Mouse (Mus musculus) left cerebral cortex, adult 9 months (tissue): Measurements from ENCODE around the gene Slc9a8.

Experiments used
- DNase-seq, 2 experiments: peaks; one replicate each; pipeline ENCODE4 v3.0.0; 2022; ENCODE audit warnings: low spot score in 2 of 2

Slc9a8 gene

GRCm38 (mm10) chr2:167449331-167450275, 28.1 kb downstream of the Slc9a8 start:
- no peak for DNase-seq

GRCm38 (mm10) chr2:167450647-167451046, 29.1 kb downstream of the Slc9a8 start:
- DNase-seq: no peak

GRCm38 (mm10) chr2:167453814-167454213, 32.3 kb downstream of the Slc9a8 start:
- peak in 1 of 2 experiments; percentile 34 for DNase-seq

GRCm38 (mm10) chr2:167456361-167457020, 35.0 kb downstream of the Slc9a8 start:
- DNase-seq: no peak

GRCm38 (mm10) chr2:167457213-167457612, 35.7 kb downstream of the Slc9a8 start:
- no peak for DNase-seq

GRCm38 (mm10) chr2:167458548-167458947, 37.0 kb downstream of the Slc9a8 start:
- no peak for DNase-seq

- no peak for DNase-seq
These were observed 37.8 kb downstream of the Slc9a8 start for GRCm38 (mm10) chr2:167459071-167459865.

- DNase-seq: no peak
These were observed 41.4 kb downstream of the Slc9a8 start for GRCm38 (mm10) chr2:167462954-167463353.

GRCm38 (mm10) chr2:167463802-167464201, 42.3 kb downstream of the Slc9a8 start:
- DNase-seq: no peak

- no peak for DNase-seq
These were observed 44.4 kb downstream of the Slc9a8 start for GRCm38 (mm10) chr2:167465951-167466350.

- DNase-seq: no peak
These were observed 45.7 kb downstream of the Slc9a8 start for GRCm38 (mm10) chr2:167467214-167467613.

- no peak for DNase-seq
These were observed 46.9 kb downstream of the Slc9a8 start for GRCm38 (mm10) chr2:167468444-167468843.

GRCm38 (mm10) chr2:167470611-167471010, 49.1 kb downstream of the Slc9a8 start:
- DNase-seq: no peak

GRCm38 (mm10) chr2:167471585-167471984, 50.1 kb downstream of the Slc9a8 start:
- DNase-seq: no peak

- DNase-seq: no peak
These were observed 52.7 kb downstream of the Slc9a8 start for GRCm38 (mm10) chr2:167474218-167474617.

- DNase-seq: no peak
These were observed 54.1 kb downstream of the Slc9a8 start for GRCm38 (mm10) chr2:167475596-167475995.

GRCm38 (mm10) chr2:167476200-167476688, 54.7 kb downstream of the Slc9a8 start:
- peak in 1 of 2 experiments; percentile 72 for DNase-seq

GRCm38 (mm10) chr2:167476762-167477161, 55.2 kb downstream of the Slc9a8 start:
- no peak for DNase-seq

GRCm38 (mm10) chr2:167478128-167478527, 56.6 kb downstream of the Slc9a8 start:
- DNase-seq: no peak

GRCm38 (mm10) chr2:167479501-167479900, 58.0 kb downstream of the Slc9a8 start:
- no peak for DNase-seq

- no peak for DNase-seq
These were observed 61.2 kb downstream of the Slc9a8 start for GRCm38 (mm10) chr2:167482681-167483080.
